Mouse (Mus musculus) limb, embryonic 15.5 days (tissue): ENCODE measurements at regions not wholly inside any gene's neighbourhood (a gene's known extent, or its start where the extent isn't known, plus 50 kb on each side); places are given as distances from the start of the nearest gene placed in this dataset.

Experiments used
- ATAC-seq: fragments of 200-750 bp; cut with Nextera tagmentation; 2 replicates; pipeline ENCODE4 v1.8.0; 2017; ENCODE audit warnings: low read depth, moderate TSS enrichment; ENCODE audit not compliant: insufficient number of reproducible peaks, low FRiP score, low TSS enrichment
- H3K27ac ChIP-seq: fragments of 300-500 bp; sonication (generic); 2 replicates; pipeline ENCODE4 v1.5.1; 2015; ENCODE audit warnings: moderate library complexity, mild to moderate bottlenecking, inconsistent platforms
- H3K27me3 ChIP-seq: fragments of 300-500 bp; sonication (generic); 2 replicates; pipeline ENCODE4 v1.6.1; 2015; ENCODE audit warnings: inconsistent platforms
- H3K36me3 ChIP-seq: fragments of 300-500 bp; sonication (generic); 2 replicates; pipeline ENCODE4 v1.6.1; 2015; ENCODE audit warnings: inconsistent platforms
- H3K4me1 ChIP-seq: fragments of 300-500 bp; sonication (generic); 2 replicates; pipeline ENCODE4 v1.6.1; 2015; ENCODE audit warnings: inconsistent platforms
- H3K4me2 ChIP-seq: fragments of 300-500 bp; sonication (generic); 2 replicates; pipeline ENCODE4 v1.6.1; 2015; ENCODE audit warnings: mild to moderate bottlenecking, inconsistent platforms
- H3K4me3 ChIP-seq: fragments of 300-500 bp; sonication (generic); 2 replicates; pipeline ENCODE4 v1.5.1; 2015; ENCODE audit warnings: mild to moderate bottlenecking, inconsistent platforms
- H3K9ac ChIP-seq: fragments of 300-500 bp; sonication (generic); 2 replicates; pipeline ENCODE4 v1.6.1; 2015; ENCODE audit warnings: inconsistent platforms
- H3K9me3 ChIP-seq: fragments of 300-500 bp; sonication (generic); 2 replicates; pipeline ENCODE4 v1.6.1; 2016; ENCODE audit warnings: inconsistent platforms
- WGBS: fragments of 180-500 bp; shearing (Covaris S2); methylation state at CpG from one replicate; pipeline ENCODE4 v1.1.7; 2015; 5-methylcytosine and 5-hydroxymethylcytosine counted together

DNA sequence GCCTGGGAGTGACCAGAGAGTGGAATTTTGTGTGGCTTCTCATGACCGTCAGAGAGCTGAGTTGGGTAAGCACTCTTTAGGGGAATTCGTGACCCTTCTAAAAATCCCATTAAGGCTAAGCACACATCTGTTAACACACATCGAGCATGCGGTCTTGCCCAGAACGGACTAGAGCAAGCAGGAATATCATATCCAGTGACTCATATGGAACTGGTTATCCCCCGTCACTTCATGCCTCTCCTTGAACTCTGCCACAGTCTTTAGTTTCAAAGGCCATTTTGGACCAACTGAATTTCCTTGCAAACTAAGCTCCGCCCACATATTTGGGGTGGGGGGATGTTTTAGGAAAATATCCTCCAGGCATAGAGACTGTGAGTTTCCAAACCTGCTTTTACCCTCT lies 186.7 kb upstream of the Usp24 start:
- ATAC-seq, result no peak; the same call in 1 of the 2 replicates
- Histone ChIP-seq H3K27ac (peak overlapping the region; percentile 52; the same call in 1 of the 2 replicates), H3K27me3 (no peaks in the 10 kb centered on the region), H3K36me3 (no peaks in the 10 kb centered on the region), H3K4me3 (no peak overlapping the region), H3K4me1 (peaks cover 17% of the 10 kb centered on the region), H3K9me3 (no peaks in the 10 kb centered on the region), H3K4me2 (no peak overlapping the region), H3K9ac (no peak overlapping the region)
- WGBS, result 25% methylated on average over 7 of the region's 7 CpGs

DNA sequence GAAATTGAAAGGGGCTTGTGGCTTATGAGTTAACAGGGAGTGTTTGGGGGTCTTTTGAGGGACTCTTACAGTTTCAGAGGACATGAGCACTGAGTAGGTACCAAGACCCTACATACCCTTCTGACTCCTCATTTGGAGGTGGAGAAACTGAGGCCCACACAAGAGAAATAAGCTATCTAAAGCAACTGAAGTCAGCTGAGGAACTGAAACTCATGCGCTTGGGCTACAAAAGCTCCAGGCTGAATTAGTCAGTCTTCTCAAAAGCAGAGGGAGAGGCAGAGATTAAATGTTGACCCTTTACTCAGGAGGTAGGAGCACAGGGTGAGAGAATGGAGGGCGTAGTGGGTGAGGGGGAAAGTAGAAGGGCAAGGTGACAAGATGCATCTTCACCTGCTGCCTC lies 186.2 kb upstream of the Usp24 start:
- no peaks in the 10 kb centered on the region for H3K9me3 ChIP-seq
- WGBS, result 87% methylated on average over 2 of the region's 2 CpGs

DNA sequence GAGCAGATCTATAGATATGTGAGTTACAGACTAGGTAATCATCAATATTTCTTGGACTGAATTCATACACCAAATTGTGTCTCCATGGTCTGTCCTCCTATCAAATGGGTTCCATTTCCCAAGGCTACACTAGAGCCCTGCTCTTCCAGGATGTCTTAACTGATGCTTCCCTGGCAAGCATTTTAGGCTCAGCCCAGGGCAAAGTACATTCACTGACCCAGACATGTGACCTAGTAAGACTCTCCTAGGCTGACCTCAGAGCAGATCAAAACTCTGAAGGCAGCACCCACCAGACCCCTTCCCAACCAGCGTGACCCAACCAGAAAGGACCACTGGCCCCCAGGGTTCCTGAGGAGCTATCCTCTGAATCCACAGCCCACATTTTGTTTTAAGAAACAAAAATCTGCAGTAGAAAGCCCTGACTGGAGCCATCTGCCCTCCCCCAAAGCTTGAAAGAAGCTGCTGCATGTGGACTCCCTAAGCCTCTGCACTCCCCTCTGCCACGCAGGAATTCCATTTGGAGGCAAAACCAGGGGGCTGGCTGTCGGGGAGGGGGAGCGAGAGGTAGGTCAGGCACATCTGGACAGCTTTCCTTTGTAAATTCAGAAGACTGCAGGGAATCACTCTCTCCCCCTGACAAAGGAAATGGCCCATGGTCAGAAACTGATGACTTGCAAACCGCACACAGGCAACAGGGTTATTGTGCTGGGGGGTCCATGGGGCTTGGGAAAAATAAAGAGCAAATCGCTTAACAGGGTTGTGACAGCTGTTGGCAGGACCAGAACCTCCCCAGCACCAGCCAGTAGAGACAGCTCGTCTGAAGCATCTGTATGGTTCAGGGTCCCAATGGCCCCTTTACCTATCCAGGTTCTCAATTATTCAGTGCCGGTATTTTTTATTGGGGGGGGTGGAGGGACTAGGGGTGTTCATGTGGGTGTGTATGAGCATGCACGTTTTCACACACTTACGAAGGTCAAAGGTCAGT lies 182.0 kb upstream of the Usp24 start:
- no peaks in the 10 kb centered on the region for H3K36me3 ChIP-seq
- 0 out of 2 replicates have a peak, but pooled peaks have one; percentile 14 for ATAC-seq
- no peak overlapping the region for H3K9ac ChIP-seq
- 49% methylated on average over 10 of the region's 10 CpGs for WGBS
- peaks cover 15% of the 10 kb centered on the region for H3K4me1 ChIP-seq
- H3K27me3 ChIP-seq, result no peaks in the 10 kb centered on the region
- no peak overlapping the region for H3K4me2 ChIP-seq
- no peak overlapping the region for H3K27ac ChIP-seq
- H3K4me3 ChIP-seq, result no peak overlapping the region
- H3K9me3 ChIP-seq, result no peaks in the 10 kb centered on the region

More for the DNA sequence above, 186.2 kb upstream of the Usp24 start:
- H3K27me3 ChIP-seq, result no peaks in the 10 kb centered on the region
- H3K4me3 ChIP-seq, result no peak overlapping the region
- H3K9ac ChIP-seq, result no peak overlapping the region
- peak overlapping the region; percentile 52 for H3K27ac ChIP-seq
- no peak for ATAC-seq
- no peak overlapping the region for H3K4me2 ChIP-seq
- peaks cover 17% of the 10 kb centered on the region for H3K4me1 ChIP-seq
- H3K36me3 ChIP-seq, result no peaks in the 10 kb centered on the region

DNA sequence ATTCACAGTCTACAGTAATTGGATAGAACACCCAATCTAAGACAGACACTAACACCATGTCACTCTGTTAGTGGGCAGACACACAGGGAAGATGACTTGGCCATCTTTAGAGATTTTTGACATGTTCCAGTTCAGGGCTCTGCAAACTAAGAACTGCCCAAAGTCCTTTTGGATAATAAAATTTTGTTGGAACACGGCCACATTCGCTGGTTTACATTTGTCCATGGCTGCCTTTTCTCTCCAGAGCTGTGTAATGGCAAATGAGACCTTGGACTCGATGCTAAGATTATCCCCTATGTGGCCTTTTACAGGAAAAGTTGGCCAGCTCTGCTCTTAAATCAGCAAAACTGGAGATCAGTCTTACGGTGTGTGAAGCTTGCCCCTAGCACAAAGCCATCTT lies 173.3 kb upstream of the Usp24 start:
- WGBS, result 49% methylated on average over 4 of the region's 4 CpGs
- Histone ChIP-seq H3K9ac (no peak overlapping the region), H3K9me3 (no peaks in the 10 kb centered on the region), H3K27ac (no peak overlapping the region), H3K27me3 (no peaks in the 10 kb centered on the region), H3K4me2 (no peak overlapping the region), H3K4me3 (no peak overlapping the region), H3K36me3 (no peaks in the 10 kb centered on the region), H3K4me1 (peaks cover 9% of the 10 kb centered on the region; the same call in 1 of the 2 replicates)
- no peak for ATAC-seq

DNA sequence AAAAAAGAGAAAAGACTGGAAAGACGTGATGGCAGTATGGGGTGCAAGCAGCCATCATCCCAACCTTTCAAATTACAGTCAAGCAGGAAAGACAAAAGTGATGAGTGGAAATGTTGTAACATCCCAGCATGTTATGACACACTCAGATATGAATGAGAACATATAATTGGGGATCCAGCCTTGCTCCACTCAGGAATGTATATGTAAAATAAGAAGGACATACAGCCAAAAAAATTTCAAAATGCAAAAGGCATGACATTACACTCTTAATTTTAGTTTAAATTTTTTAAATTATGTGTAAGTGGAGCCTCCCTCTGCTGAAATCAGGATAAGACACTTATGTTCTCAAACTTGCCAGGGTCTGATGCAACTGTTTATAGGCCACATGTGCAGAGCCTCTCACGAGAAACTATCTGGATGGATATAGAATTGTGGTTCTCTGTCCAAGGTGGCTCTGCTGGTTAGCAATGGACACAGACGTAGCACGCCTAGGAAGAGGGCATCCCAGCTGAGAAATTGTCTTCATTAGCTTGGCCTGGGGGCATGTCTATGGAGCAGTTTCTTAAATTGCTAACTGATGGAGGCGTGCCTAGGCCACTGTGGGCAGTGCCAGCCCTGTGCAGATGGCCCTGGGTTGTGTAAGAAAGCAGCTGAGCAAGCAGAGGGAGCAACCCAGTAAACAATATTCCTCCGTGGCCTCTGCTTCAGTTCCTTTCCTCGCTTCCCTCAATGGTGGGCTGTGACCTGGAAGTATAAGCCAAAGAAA lies 171.5 kb upstream of the Usp24 start:
- H3K4me3 ChIP-seq, result no peak overlapping the region
- no peaks in the 10 kb centered on the region for H3K27me3 ChIP-seq
- no peak overlapping the region for H3K27ac ChIP-seq
- H3K36me3 ChIP-seq, result no peaks in the 10 kb centered on the region
- WGBS, result 64% methylated on average over 7 of the region's 7 CpGs
- no peaks in the 10 kb centered on the region for H3K9me3 ChIP-seq
- peaks cover 9% of the 10 kb centered on the region; the same call in 1 of the 2 replicates for H3K4me1 ChIP-seq
- no peak overlapping the region for H3K4me2 ChIP-seq
- ATAC-seq, result no peak
- no peak overlapping the region for H3K9ac ChIP-seq

DNA sequence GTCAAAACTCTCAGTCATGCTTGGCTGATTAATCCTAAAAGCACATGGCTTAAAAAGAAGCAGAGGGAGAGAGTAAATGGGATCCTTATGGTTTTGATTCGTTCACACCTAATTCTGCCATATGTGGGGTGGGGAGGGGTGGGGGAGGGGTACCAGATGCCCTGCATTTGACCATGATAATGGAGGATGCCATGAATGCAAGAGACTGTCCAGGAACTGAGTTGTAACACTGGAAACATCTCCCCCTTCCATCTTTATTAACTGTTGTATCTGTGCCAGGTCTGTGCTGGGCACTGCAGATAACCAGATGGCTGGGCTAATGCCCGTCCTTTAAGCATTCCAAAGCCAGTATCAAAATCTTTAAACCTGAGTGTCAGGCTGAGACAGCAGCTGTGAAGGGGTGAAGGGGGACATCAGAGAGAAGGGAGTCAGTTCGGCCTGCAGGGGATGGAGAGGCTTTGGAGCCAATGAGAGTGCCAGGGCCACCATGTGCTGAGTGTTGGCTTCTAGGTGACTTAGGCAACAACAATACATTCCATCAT lies 169.0 kb upstream of the Usp24 start:
- ATAC-seq, result no peak
- H3K9me3 ChIP-seq, result no peaks in the 10 kb centered on the region
- 50% methylated on average over 3 of the region's 3 CpGs for WGBS

DNA sequence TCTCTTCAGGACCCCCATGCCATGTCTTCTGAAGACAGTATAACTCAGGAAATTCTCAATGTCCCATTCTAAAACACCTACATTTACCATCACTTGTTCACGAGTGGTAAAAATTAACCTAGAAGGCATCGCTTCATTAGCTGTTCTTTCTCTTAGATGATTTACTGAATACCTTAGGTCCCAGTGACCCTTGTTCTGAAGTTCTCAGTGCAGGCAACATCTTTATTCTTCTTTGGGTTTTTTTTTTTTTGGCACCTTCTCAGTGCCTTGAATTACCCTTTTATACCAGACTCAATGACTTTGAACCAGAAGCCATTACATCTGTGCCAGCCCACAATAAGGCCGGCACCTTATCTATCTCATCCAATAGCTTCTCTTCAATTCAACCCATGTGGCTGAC lies 167.1 kb upstream of the Usp24 start:
- WGBS, result 85% methylated on average over 3 of the region's 3 CpGs
- no peaks in the 10 kb centered on the region for H3K36me3 ChIP-seq
- no peak overlapping the region for H3K9ac ChIP-seq
- no peak overlapping the region for H3K4me2 ChIP-seq
- peaks cover 17% of the 10 kb centered on the region for H3K4me1 ChIP-seq
- H3K27ac ChIP-seq, result no peak overlapping the region; the same call in 1 of the 2 replicates
- H3K4me3 ChIP-seq, result no peak overlapping the region
- no peaks in the 10 kb centered on the region for H3K27me3 ChIP-seq
- no peak for ATAC-seq
- no peaks in the 10 kb centered on the region for H3K9me3 ChIP-seq

More for the DNA sequence above, 169.0 kb upstream of the Usp24 start:
- H3K4me1 ChIP-seq, result peaks cover 23% of the 10 kb centered on the region
- H3K36me3 ChIP-seq, result no peaks in the 10 kb centered on the region
- H3K27me3 ChIP-seq, result no peaks in the 10 kb centered on the region
- no peak overlapping the region for H3K4me3 ChIP-seq
- H3K4me2 ChIP-seq, result no peak overlapping the region
- no peak overlapping the region for H3K9ac ChIP-seq
- H3K27ac ChIP-seq, result no peak overlapping the region

GRCm38 (mm10) chr4:106149471-106150048 lies 166.5 kb upstream of the Usp24 start:
- Histone ChIP-seq H3K4me2 (no peak overlapping the region), H3K9ac (no peak overlapping the region), H3K27ac (no peak overlapping the region; the same call in 1 of the 2 replicates), H3K9me3 (no peaks in the 10 kb centered on the region), H3K36me3 (no peaks in the 10 kb centered on the region), H3K27me3 (no peaks in the 10 kb centered on the region), H3K4me3 (no peak overlapping the region), H3K4me1 (peaks cover 17% of the 10 kb centered on the region)
- 43% methylated on average over 7 of the region's 7 CpGs for WGBS
- no peak for ATAC-seq

DNA sequence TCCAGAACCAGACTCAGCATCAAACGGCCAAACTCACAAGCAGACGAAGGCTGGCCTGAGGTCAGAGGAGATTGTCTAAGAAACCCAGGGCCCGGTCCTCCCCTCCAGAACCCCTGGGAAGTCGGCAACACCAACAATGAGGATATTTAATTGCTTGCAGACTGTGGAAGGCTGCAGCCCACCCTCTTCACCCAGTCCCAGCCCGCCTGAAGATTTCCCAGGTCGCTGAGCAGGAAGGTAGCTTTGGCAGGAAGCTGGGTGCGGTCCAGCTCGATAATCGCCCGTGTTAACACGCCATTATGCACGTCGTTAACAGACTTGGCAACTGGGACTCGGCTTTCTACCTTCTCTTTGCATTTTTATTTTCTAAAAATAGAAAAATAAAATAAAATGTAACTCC lies 165.2 kb upstream of the Usp24 start:
- 37% methylated on average over 14 of the region's 14 CpGs for WGBS
- Histone ChIP-seq H3K4me2 (no peak overlapping the region), H3K9ac (no peak overlapping the region), H3K36me3 (no peaks in the 10 kb centered on the region), H3K4me3 (no peak overlapping the region), H3K27ac (peak overlapping the region; percentile 33; the same call in 1 of the 2 replicates), H3K4me1 (peaks cover 14% of the 10 kb centered on the region), H3K27me3 (no peaks in the 10 kb centered on the region), H3K9me3 (no peaks in the 10 kb centered on the region)
- ATAC-seq, result no peak

DNA sequence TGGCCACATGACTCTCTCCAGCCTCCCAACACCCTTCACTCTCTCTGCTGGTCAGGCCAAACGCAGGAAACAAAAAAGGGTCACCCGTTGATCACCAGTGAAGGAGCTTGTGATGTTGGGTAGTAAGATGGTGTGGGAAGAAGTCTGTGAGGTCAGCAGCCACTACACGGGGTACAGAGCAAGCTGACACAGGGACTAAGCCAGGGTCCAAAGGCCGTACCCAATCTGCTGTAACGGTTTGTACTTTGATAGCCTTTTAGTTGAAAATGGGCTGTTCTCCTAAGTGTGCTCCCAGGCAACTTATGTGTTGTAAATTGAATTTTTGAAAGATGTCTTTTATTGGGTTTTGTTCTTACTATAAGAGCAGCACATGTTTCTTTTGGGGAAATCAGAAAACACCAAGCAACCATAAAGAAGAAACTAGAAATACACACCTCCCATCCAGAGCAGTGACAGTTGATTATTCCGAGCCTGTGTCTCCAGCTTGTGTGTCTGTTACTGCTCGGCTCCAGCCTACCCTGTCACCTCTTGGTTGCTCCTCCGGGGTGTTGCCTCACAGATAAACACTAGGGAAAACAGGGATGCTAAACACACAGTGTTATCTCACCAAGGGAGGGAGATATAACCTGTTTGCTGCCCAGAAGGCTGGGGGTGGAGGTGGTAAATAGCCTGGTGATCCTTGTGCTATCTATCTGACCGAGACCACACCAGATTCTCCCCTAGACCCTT lies 158.4 kb upstream of the Usp24 start:
- no peaks in the 10 kb centered on the region for H3K36me3 ChIP-seq
- no peak overlapping the region for H3K9ac ChIP-seq
- no peak overlapping the region for H3K4me2 ChIP-seq
- 74% methylated on average over 9 of the region's 9 CpGs for WGBS
- ATAC-seq, result no peak
- no peaks in the 10 kb centered on the region for H3K27me3 ChIP-seq
- no peaks in the 10 kb centered on the region for H3K9me3 ChIP-seq
- no peaks in the 10 kb centered on the region for H3K4me1 ChIP-seq
- H3K27ac ChIP-seq, result no peak overlapping the region
- H3K4me3 ChIP-seq, result no peak overlapping the region

DNA sequence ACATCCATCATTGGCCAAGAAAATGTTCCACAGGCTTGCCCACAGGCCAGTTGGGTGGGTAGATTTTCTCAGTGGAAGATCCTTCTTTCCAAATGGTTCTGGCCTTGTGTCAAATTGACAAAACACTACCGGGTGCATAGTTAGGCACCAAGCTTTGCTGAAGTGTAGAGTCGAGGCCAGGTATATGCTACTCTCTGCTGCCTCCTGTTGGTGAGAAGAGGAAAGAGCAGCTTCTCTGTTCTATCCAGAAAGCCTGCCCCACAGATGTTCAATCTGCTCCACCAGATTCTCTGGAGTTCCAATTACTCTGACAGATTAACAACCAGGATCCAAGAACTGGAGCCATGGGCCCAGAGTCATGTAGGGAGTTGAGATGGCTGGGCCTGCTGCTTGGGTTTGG lies 154.4 kb upstream of the Usp24 start:
- 42% methylated on average over 2 of the region's 2 CpGs for WGBS
- Histone ChIP-seq H3K4me3 (no peak overlapping the region), H3K9ac (no peak overlapping the region), H3K9me3 (no peaks in the 10 kb centered on the region), H3K4me1 (no peaks in the 10 kb centered on the region), H3K27ac (no peak overlapping the region), H3K27me3 (no peaks in the 10 kb centered on the region), H3K36me3 (no peaks in the 10 kb centered on the region), H3K4me2 (no peak overlapping the region)
- ATAC-seq, result no peak
